Mouse (Mus musculus) left cerebral cortex, postnatal 36 days (tissue): Measurements from ENCODE around the gene Olfr190. TPM values are rescaled to one million over a fixed set of nuclear protein-coding genes. Genes with fewer than 3 reads are reported as not detected.
"Not testable (repeated sequence)": the region's sequence is repeated elsewhere in the genome, so short reads cannot be mapped to it uniquely, and the experiment has no call there.

Source experiments
- DNase-seq, 2 experiments: peaks; one replicate each; pipeline ENCODE4 v3.0.0; 2021 to 2022; ENCODE audit warnings: low spot score in 2 of 2, mixed read lengths in 1 of 2
- intact Hi-C: fragments of 180-260 bp; cut with DNase I; formaldehyde crosslinking; loops from one replicate; pipeline ENCODE4 v1.15.1; 2025
- total RNA-seq, 2 experiments: library from RNA; stranded (reverse); gene quantifications; 2 replicates each; pipeline ENCODE4 v1.2.3; 2021

Gene Olfr190
- not detected for total RNA-seq

DNA sequence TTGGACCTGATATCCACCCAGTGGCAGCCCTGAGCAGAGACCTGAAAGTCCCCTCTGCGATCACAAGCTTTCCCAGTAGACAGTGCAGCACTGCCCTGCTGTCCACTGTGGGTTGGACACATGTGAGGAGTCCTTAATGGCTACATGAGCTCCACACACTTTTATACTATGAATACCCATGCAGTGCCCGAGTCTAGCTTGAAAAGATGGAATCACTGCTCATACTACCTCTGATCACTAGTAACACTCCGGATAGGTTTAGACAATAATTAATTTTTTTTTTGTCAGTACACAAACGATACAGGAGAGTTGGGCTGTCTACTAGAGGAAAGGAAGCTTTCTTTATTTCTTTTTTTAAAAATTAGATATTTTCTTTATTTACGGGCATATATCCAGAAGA, at the start of gene Olfr190:
Gene Olfr190, minus strand, starts transcription at position 101 of the 400 bp plus-strand sequence.
- no peak for DNase-seq
- intact Hi-C loops, result no loop called here

GRCm38 (mm10) chr16:59120969-59121368, 43.2 kb upstream of the Olfr190 start, which contains the start of gene Olfr194:
Gene Olfr194 (minus strand): TSS chr16:59121069.
- intact Hi-C loops, result no loop called here
- no peak for DNase-seq

GRCm38 (mm10) chr16:59111781-59112180, 34.0 kb upstream of the Olfr190 start, which contains the start of gene Olfr193:
Gene Olfr193 (minus strand): TSS chr16:59111881.
- no peak for DNase-seq
- intact Hi-C loops, result no loop called here

GRCm38 (mm10) chr16:59108522-59108921, 30.7 kb upstream of the Olfr190 start:
- DNase-seq, intact Hi-C loops: not testable (repeated sequence)

DNA sequence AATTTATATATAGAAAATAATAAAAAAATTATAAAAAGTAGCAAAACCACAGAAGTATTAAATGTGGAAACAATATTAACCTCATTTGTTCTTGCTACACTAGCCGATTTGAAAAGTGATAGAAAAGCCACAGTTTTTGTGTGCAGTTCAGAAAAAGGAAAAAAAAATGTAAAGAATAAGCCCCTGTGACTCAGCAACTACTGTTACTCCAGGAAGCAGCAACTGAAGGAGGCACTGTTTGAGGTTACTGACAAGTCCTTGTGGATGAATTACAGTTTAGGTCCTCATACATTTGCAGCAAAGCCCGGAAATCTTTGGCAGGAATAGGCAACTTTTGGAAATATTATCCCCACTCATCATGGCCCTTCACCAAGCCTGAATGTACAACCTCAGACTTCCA, 27.5 kb upstream of the Olfr190 start:
- no peak for DNase-seq
- intact Hi-C loops, result no loop called here

GRCm38 (mm10) chr16:59089722-59090121, 11.9 kb upstream of the Olfr190 start, which contains the start of gene Olfr191:
Gene Olfr191 (minus strand): TSS chr16:59089822.
- DNase-seq, intact Hi-C loops: not testable (repeated sequence)

DNA sequence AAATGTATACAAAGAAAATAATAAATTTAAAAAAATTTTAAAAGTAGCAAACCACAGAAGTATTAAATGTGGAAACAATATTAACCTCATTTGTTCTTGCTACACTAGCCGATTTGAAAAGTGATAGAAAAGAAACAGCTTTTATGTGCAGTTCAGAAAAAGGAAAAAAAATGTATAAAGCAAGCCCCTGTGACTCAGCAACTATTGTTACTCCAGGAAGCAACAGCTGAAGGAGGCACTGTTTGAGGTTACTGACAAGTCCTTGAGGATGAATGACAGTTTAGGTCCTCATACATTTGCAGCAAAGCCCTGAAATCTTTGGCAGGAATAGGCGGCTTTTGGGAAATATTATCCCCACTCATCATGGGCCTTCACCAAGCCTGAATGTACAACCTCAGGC, 3.3 kb upstream of the Olfr190 start:
- DNase-seq, intact Hi-C loops: not testable (repeated sequence)

GRCm38 (mm10) chr16:59073520-59073919, 4.3 kb downstream of the Olfr190 start:
- intact Hi-C loops, result no loop called here
- DNase-seq, result no peak

GRCm38 (mm10) chr16:59071755-59072154, 6.0 kb downstream of the Olfr190 start:
- no peak for DNase-seq
- intact Hi-C loops, result no loop called here

DNA sequence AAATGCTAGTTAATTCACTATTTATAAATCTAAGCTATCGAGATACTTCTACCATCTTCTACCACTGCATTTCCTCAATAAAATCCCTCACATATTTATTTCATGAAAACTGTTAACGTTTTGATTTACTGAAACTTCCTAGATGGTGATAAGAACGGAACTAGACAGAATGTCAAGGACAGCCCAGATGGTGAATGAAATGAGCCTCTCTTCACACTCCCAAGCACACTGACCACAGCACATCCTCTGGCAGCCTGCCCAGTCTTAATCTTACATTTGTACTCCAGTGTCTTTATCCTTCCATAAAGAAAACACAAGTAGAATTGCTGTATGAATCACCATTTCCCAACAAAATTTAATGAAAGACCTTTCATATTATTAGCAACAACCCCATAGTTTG, 15.4 kb downstream of the Olfr190 start:
- intact Hi-C loops, DNase-seq: not testable (repeated sequence)

DNA sequence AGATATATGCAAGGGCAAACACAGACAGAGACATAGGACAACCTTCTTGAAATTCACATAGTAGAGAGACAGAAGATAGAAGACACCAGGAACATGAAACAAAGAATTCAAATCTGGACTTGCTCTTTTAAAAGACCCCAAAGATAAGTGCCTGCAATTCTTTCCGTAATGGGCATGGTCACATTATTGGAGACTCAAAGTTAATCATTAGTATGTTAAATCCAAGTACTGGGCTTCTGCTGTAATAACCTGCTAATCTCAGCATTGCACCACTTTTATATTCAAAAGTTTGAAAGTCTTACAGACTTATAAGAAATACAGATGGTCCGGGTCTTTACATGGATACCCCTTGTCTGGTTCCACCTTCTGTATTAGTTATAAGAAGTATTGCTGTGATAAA, 28.5 kb downstream of the Olfr190 start:
- DNase-seq, intact Hi-C loops: not testable (repeated sequence)

- intact Hi-C loops, result no loop called here
Observed at GRCm38 (mm10) chr16:59048860-59049259, 28.9 kb downstream of the Olfr190 start.

DNA sequence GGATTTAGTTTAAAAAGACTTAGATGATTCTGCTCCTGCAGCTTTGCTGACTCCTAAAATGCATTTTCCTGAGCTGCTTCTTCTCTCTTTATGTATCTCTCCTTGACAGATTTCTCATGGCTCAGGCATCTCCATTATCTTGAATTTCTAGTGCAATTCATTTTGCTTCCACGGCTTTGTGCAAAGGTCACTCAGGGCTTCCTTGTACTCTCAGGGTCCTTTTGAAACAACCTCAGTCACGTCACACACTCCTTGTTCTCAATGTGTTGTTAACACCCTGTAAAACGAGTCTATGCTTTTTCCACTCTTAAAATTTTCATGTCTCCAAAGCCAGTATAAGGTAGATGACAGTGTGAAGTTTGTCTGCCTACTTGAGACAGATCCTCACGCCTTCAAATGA, 30.2 kb downstream of the Olfr190 start:
- intact Hi-C loops, result no loop called here
- no peak for DNase-seq

More at GRCm38 (mm10) chr16:59048860-59049259, 28.9 kb downstream of the Olfr190 start:
- no peak for DNase-seq

GRCm38 (mm10) chr16:59045835-59046234, 32.0 kb downstream of the Olfr190 start:
- DNase-seq, result no peak
- intact Hi-C loops, result no loop called here

DNA sequence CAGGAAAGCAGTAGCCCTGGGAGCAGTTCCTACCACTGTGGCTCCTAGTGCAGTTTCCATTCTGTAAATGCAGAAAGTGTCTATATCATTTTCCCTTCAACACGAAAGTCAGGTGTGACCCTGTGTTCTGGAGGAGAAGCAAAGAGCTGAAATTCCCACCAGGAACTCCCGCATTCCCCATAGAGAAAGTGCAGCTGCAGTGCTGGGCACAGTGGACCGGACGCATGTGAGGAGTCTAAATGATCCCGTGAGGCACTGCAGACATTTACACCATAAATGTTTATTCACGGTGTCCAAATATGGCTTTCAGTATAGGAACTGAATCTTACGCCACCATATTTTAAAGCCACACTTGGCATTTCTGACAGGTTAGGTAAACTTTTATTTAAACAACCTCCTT, 38.1 kb downstream of the Olfr190 start, which contains the start of gene Olfr187:
Gene Olfr187, minus strand, starts transcription at position 58 of the 400 bp plus-strand sequence.
- DNase-seq, result no peak
- intact Hi-C loops, result no loop called here

- intact Hi-C loops, result no loop called here
- DNase-seq, result no peak
Observed at GRCm38 (mm10) chr16:59030191-59030590, 47.6 kb downstream of the Olfr190 start, which contains the start of gene Olfr186. Gene Olfr186 (minus strand): TSS chr16:59030291.

Other genes with a start within 250 kb of the Olfr190 start
- gene Olfr177, start 203.2 kb downstream of the Olfr190 start, total RNA-seq, result not detected
- not detected for gene Olfr178, start 185.9 kb downstream of the Olfr190 start, total RNA-seq
- gene Olfr181, start 149.2 kb downstream of the Olfr190 start, total RNA-seq, result not detected
- not detected for gene Olfr180, start 148.6 kb downstream of the Olfr190 start, total RNA-seq
- gene Olfr183, start 82.6 kb downstream of the Olfr190 start, total RNA-seq, result not detected
- gene Olfr186, start 47.7 kb downstream of the Olfr190 start, total RNA-seq, result not detected
- gene Olfr187, start 38.2 kb downstream of the Olfr190 start, total RNA-seq, result not detected
- not detected for gene Olfr191, start 11.8 kb upstream of the Olfr190 start, total RNA-seq
- gene Olfr193, start 33.9 kb upstream of the Olfr190 start, total RNA-seq, result not detected
- not detected for gene Olfr194, start 43.1 kb upstream of the Olfr190 start, total RNA-seq
- not detected for gene Olfr195, start 69.0 kb upstream of the Olfr190 start, total RNA-seq
- gene Olfr196, start 92.4 kb upstream of the Olfr190 start, total RNA-seq, result not detected
- gene Olfr198, start 125.5 kb upstream of the Olfr190 start, total RNA-seq, result not detected
- not detected for gene Olfr199, start 141.8 kb upstream of the Olfr190 start, total RNA-seq
- not detected for gene Olfr201, start 194.6 kb upstream of the Olfr190 start, total RNA-seq
- not detected for gene Olfr202, start 208.8 kb upstream of the Olfr190 start, total RNA-seq
- gene Olfr203, start 220.9 kb upstream of the Olfr190 start, total RNA-seq, result not detected
- under 1 TPM in 1 of 2 experiments, not detected in 1; 0.07 TPM for gene Olfr204, start 240.2 kb upstream of the Olfr190 start, total RNA-seq